Mouse (Mus musculus) ES-E14 (cell line): ENCODE measurements around the gene Map1lc3b.

ENCODE experiments used
- CHD2 ChIP-seq: IDR thresholded peaks from 2 replicates; pipeline ENCODE4 v1.6.1; 2014; ENCODE audit warnings: mild to moderate bottlenecking, low read depth, low read length, inconsistent platforms
- ZC3H11A ChIP-seq: IDR thresholded peaks from 2 replicates; pipeline ENCODE4 v1.6.1; 2012; ENCODE audit warnings: low read depth, mild to moderate bottlenecking, inconsistent platforms, low read length, borderline replicate concordance
- ZNF384 ChIP-seq: IDR thresholded peaks from 2 replicates; pipeline ENCODE4 v1.6.1; 2012; ENCODE audit warnings: low read depth, low read length, inconsistent platforms

GRCm38 (mm10) chr8:121553831-121554475 lies 36.2 kb upstream of the Map1lc3b start:
- TF ChIP-seq CHD2 (no peak), ZNF384 (no peak), ZC3H11A (no peak)
